Mouse (Mus musculus) myocyte (in vitro differentiated cells): Measurements from ENCODE around the gene Hivep2.

Experiments used
- CEBPB ChIP-seq: IDR thresholded peaks from 2 replicates; pipeline ENCODE4 v1.6.1; 2011; ENCODE audit warnings: mild to moderate bottlenecking, moderate library complexity; ENCODE audit not compliant: poor library complexity, insufficient read depth, severe bottlenecking
- E2F4 ChIP-seq: IDR thresholded peaks from one replicate; pipeline ENCODE4 v1.6.1; 2011; ENCODE audit warnings: mild to moderate bottlenecking, control low read depth, moderate library complexity; ENCODE audit not compliant: insufficient read depth
- MAX ChIP-seq: IDR thresholded peaks from one replicate; pipeline ENCODE4 v1.6.1; 2011; ENCODE audit warnings: low read depth, mild to moderate bottlenecking, control low read depth
- MYOD1 ChIP-seq, 3 experiments: IDR thresholded peaks; one replicate each; pipeline ENCODE4 v1.6.1; 2011; ENCODE audit warnings: control low read depth in 2 of 3, low read depth in 2 of 3, mild to moderate bottlenecking in 2 of 3, moderate library complexity in 1 of 3; ENCODE audit not compliant: insufficient read length in 2 of 3, control insufficient read depth in 1 of 3
- MYOG ChIP-seq, 3 experiments: IDR thresholded peaks; one replicate each; pipeline ENCODE4 v1.6.1; 2011; ENCODE audit warnings: control low read depth in 2 of 3, low read depth in 2 of 3, mild to moderate bottlenecking in 2 of 3; ENCODE audit not compliant: insufficient read length in 2 of 3, control insufficient read depth in 1 of 3, insufficient read depth in 1 of 3
- POLR2A ChIP-seq: IDR thresholded peaks from one replicate; pipeline ENCODE4 v1.6.1; 2011; ENCODE audit warnings: low read depth, mild to moderate bottlenecking, control low read depth, moderate library complexity; ENCODE audit not compliant: insufficient read length
- SRF ChIP-seq: IDR thresholded peaks from one replicate; pipeline ENCODE4 v1.6.1; 2011; ENCODE audit warnings: low read depth; ENCODE audit not compliant: control insufficient read depth, insufficient read length
- TCF12 ChIP-seq: IDR thresholded peaks from one replicate; pipeline ENCODE4 v1.6.1; 2011; ENCODE audit warnings: mild to moderate bottlenecking, control low read depth; ENCODE audit not compliant: poor library complexity, insufficient read depth, severe bottlenecking
- USF1 ChIP-seq: IDR thresholded peaks from one replicate; pipeline ENCODE4 v1.6.1; 2011; ENCODE audit warnings: low read depth, mild to moderate bottlenecking, control low read depth, moderate library complexity

DNA sequence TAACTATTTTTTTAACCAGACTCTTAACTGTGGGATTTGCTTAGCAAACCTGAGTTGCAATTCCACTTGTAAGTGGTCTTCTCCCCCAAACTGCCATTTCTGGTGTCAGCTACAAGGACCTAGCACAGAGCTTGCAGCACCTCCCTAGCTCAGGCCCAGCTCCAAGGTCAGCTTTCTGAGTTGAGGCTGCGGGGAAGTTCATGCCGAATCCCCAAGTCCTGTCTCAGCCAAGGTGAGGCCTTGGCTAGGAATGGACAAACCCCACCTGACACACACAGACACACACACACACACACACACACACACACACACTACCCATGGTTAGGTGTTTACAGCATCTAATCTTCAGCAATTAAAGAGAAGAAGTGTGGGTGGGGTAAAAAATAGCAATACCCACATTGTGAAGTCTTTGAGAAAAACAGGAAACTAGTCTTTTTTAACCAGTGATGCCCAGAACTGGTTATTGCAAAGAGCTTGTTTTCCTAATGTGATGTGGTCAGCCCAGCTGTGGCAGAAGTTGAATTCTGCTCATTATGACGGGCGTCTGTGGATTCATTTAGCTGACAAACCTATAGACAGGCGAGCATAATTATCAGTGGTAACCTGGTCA lies 79.0 kb downstream of the Hivep2 start:
- TF ChIP-seq E2F4: no peak
- TF ChIP-seq CEBPB: no peak
- no peak for TF ChIP-seq POLR2A
- TF ChIP-seq USF1: no peak
- no peak for TF ChIP-seq MAX
- no peak for TF ChIP-seq MYOG (IDR thresholded peaks at IDR 0.05; ENCODE audit: control insufficient read depth in 1 of 3, insufficient read depth in 1 of 3, insufficient read length in 2 of 3, low read depth in 2 of 3)
- TF ChIP-seq MYOD1 (IDR thresholded peaks at IDR 0.05; ENCODE audit: control insufficient read depth in 1 of 3, insufficient read length in 2 of 3, low read depth in 2 of 3): no peak
- no peak for TF ChIP-seq TCF12
- TF ChIP-seq SRF: no peak
